Mouse (Mus musculus) kidney, postnatal 0 days (tissue): Measurements from ENCODE around the gene Neu1. TPM values are rescaled to one million over a fixed set of nuclear protein-coding genes. Genes with fewer than 3 reads are reported as not detected.
A peak's percentile ranks its signal among the peaks of the same experiment; 100 is the strongest.
"Not testable (repeated sequence)": the region's sequence is repeated elsewhere in the genome, so short reads cannot be mapped to it uniquely, and the experiment has no call there.

Source experiments
- ATAC-seq: fragments of 200-750 bp; cut with Nextera tagmentation; replicated peaks from 2 replicates; pipeline ENCODE4 v1.8.0; 2017; ENCODE audit warnings: low read depth, moderate number of reproducible peaks, moderate TSS enrichment, moderate library complexity; ENCODE audit not compliant: low FRiP score
- DNase-seq: peaks from one replicate; pipeline ENCODE4 v3.0.0-alpha.2; 2016; ENCODE audit warnings: low spot score
- H3K27ac ChIP-seq: fragments of 300-500 bp; sonication (generic); 2 replicates; pipeline ENCODE4 v1.5.1; 2014; ENCODE audit warnings: mild to moderate bottlenecking
- H3K27me3 ChIP-seq: fragments of 300-500 bp; sonication (generic); 2 replicates; pipeline ENCODE4 v1.6.1; 2014; ENCODE audit warnings: low read length, mixed read lengths; ENCODE audit not compliant: insufficient read depth
- H3K36me3 ChIP-seq: fragments of 300-500 bp; sonication (generic); 2 replicates; pipeline ENCODE4 v1.6.1; 2014; ENCODE audit warnings: low read length, mixed read lengths; ENCODE audit not compliant: insufficient read depth
- H3K4me1 ChIP-seq: fragments of 300-500 bp; sonication (generic); replicated peaks from 2 replicates; pipeline ENCODE4 v1.6.1; 2014; ENCODE audit warnings: antibody characterized with exemption, low read length, mixed read lengths; ENCODE audit not compliant: insufficient read depth
- H3K4me2 ChIP-seq: fragments of 300-500 bp; sonication (generic); 2 replicates; pipeline ENCODE4 v1.6.1; 2014; ENCODE audit warnings: mild to moderate bottlenecking, low read length, moderate library complexity, mixed read lengths
- H3K4me3 ChIP-seq: fragments of 300-500 bp; sonication (generic); replicated peaks from 2 replicates; pipeline ENCODE4 v1.5.1; 2014; ENCODE audit warnings: low read depth, low read length
- H3K9ac ChIP-seq: fragments of 300-500 bp; sonication (generic); 2 replicates; pipeline ENCODE4 v1.6.1; 2014; ENCODE audit warnings: low read depth, low read length
- H3K9me3 ChIP-seq: fragments of 300-500 bp; sonication (generic); replicated peaks from 2 replicates; pipeline ENCODE4 v1.6.1; 2016; ENCODE audit warnings: low read length, inconsistent platforms, mixed read lengths
- CTCF ChIP-seq: IDR thresholded peaks from 2 replicates; pipeline ENCODE4 v1.5.1; 2016; ENCODE audit warnings: antibody characterized with exemption, low read depth, mild to moderate bottlenecking, moderate library complexity
- WGBS: fragments of 180-500 bp; shearing (Covaris S2); extraction: QIAGEN DNeasy Blood & Tissue Kit; methylation state at CpG from one replicate; pipeline ENCODE4 v1.1.7; 2014; 5-methylcytosine and 5-hydroxymethylcytosine counted together
- polyA plus RNA-seq: library from polyadenylated mRNA; unstranded; fragments of >200 nt; fragmentation: Nextera tagmentation; extraction: Ambion mirVana; gene quantifications from 2 replicates; pipeline ENCODE4 v1.2.1, GENCODE M21; 2015

Neu1 gene
- polyA plus RNA-seq, 1 experiment from 2014 or later = 92.0 TPM

DNA sequence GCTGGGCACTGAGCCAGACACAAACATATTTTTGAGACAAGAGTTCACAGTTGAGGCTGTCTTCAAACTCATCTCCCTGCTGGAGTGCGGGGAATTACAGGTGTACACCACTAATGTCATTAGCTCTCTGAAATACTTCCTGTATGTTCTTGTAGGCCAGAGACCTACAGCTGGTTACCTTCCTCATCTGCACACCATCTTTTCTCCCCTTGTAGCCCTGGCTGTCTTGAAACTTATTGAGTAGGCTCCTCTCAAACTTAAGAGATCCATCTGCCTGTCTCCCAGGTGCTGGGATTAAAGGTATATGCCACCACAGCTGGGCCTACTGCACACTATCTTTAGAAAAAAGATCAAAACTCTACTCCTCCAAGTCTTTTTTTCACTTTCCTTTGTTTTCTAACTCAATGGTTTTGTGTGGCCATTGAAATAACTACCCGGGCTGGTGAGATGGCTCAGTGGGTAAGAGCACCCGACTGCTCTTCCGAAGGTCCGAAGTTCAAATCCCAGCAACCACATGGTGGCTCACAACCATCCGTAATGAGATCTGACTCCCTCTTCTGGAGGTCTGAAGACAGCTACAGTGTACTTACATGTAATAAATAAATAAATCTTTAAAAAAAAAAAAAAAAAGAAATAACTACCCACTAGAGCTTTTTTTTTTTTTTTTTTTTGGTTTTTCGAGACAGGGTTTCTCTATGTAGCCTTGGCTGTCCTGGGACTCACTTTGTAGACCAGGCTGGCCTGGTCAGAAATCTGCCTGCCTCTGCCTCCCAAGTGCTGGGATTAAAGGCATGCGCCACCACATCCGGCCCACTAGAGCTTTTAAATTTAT is 17.9 kb downstream of the Neu1 start:
- ATAC-seq, H3K4me3 ChIP-seq, H3K9me3 ChIP-seq, DNase-seq, H3K9ac ChIP-seq, H3K27me3 ChIP-seq, H3K4me1 ChIP-seq, H3K4me2 ChIP-seq: not testable (repeated sequence)
- Histone ChIP-seq H3K36me3 (peaks cover 14% of the 10 kb centered on the region), H3K27ac (peak overlapping the region; percentile 25; the same call in 1 of the 2 replicates)
- WGBS = 57% methylated on average over 9 of the region's 9 CpGs
- 0 out of 2 replicates have a peak, but pooled peaks have one; percentile 21 for TF ChIP-seq CTCF

DNA sequence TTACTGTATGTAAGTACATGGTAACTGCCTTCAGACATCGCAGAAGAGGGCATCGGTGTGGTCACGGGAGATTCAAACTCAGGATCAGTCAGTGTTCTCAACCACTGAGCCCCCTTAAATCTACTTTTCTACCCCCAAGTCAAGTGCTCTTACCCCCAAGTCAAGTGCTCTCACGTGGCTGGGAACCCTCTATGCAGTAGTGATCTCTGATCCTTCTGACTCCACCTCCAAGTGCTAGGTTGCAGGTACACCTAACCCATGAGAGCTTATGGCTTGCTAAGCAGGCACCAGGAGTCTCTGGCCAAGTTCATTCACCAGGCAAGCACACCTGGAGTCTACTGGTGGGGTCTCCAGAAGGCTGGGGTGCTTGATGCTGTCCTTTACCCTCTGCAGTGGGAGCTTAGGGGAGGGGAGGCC is 18.5 kb downstream of the Neu1 start:
- Histone ChIP-seq H3K4me1 (0 out of 2 replicates have a peak, but pooled peaks cover 4% of the 10 kb centered on the region), H3K9ac (no peak overlapping the region), H3K9me3 (no peaks in the 10 kb centered on the region), H3K27me3 (no peaks in the 10 kb centered on the region), H3K4me3 (no peak overlapping the region), H3K27ac (0 out of 2 replicates have a peak overlapping the region, but pooled peaks have one; percentile 1), H3K4me2 (no peak overlapping the region), H3K36me3 (peaks cover 14% of the 10 kb centered on the region)
- no peak for TF ChIP-seq CTCF
- 50% methylated on average over 4 of the region's 4 CpGs for WGBS
- DNase-seq (no peak), ATAC-seq (no peak)

DNA sequence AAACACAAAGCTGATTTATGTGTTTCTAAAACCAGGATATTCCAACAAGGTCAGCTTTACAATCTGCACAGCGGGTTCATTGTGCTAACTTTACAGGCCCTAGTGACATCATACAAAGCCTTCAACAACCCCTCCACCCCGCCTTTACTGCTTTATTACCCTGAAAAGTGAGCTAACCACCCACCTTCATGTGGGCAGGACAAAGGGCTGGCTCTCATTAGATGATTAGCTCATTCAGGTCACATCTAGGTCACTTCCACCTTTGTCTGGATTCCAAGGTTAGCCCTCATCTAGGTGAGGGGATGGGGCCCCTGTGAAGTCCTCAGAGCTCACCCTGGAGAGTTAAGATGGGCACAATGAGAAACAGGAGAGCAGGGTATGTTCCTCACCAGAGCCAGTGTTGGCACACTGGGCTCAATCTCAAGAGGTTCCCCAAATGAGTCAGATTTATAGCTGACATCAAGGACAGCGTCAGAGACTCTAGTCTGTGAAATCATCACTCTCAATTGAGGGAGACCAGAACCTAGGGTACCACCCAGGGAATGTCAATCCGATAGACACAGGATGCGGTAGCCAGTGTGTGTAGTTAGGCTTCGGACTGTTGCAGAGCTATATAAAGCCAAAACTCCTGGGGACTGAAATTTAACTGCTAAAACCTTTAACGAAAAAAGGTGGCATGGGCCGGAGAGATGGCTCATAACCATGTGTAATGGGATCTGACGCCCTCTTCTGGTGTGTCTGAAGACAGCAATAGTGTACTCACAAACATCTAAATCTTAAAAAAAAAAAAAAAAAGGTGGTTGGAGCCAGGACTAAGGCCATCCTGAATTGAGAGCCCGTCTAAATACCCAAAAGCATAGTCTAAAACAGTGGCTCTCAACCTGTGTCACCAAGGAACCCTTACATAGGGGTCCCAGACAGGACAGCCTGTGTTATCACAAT is 19.7 kb downstream of the Neu1 start:
- peak overlapping the region; percentile 91 for H3K4me3 ChIP-seq
- no peak for DNase-seq

DNA sequence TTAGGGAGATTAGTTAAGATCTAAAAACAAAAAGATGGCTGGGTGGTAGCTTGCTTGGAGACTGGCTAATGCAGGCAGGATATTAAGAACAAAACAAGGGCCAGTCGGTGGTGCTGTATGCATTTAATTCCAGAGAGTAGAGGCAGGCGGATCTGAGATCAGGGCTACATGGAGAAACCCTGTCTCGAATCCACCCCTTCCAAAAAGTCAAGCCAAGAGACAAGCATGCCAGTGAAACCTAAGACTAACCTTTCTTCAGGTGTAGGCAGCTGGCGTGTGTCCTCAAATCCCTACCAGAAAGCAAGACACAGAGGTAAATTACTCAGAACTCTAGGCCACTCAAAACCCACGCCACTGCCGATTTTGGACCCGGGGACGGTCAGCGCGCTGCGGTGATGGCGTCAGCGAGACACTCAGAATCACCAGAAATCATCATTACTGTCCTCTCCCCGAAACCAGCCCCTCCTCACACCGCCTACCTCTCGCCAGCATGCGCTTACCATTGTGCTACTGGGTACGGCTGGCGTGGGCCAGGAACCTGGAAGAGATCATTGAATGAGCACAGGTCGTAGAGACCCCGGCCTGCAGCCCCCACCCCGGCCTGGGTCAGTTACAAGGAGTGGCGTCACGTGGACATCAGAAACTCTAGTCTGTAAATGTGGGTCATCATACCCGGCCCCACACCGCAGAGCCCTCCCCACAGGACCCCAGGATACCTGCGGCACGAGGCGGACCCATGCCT is 20.8 kb downstream of the Neu1 start:
- H3K36me3 ChIP-seq = peaks cover 14% of the 10 kb centered on the region
- WGBS = under 1% methylated on average over 29 of the region's 29 CpGs
- peak overlapping the region; percentile 84 for H3K9ac ChIP-seq
- H3K9me3 ChIP-seq = no peaks in the 10 kb centered on the region
- DNase-seq (no peak), ATAC-seq (no peak)
- peak overlapping the region; percentile 62 for H3K4me2 ChIP-seq
- peak overlapping the region; percentile 87 for H3K27ac ChIP-seq
- no peaks in the 10 kb centered on the region for H3K27me3 ChIP-seq
- TF ChIP-seq CTCF = no peak
- H3K4me1 ChIP-seq = 0 out of 2 replicates have a peak, but pooled peaks cover 4% of the 10 kb centered on the region
- H3K4me3 ChIP-seq = peak overlapping the region; percentile 91

More for the DNA sequence above, 19.7 kb downstream of the Neu1 start:
- Histone ChIP-seq H3K9me3 (no peaks in the 10 kb centered on the region), H3K9ac (peak overlapping the region; percentile 84), H3K4me2 (peak overlapping the region; percentile 62), H3K4me1 (0 out of 2 replicates have a peak, but pooled peaks cover 4% of the 10 kb centered on the region), H3K27me3 (no peaks in the 10 kb centered on the region), H3K36me3 (peaks cover 14% of the 10 kb centered on the region), H3K27ac (peak overlapping the region; percentile 87)
- 17% methylated on average over 10 of the region's 10 CpGs for WGBS
- ATAC-seq = no peak
- TF ChIP-seq CTCF = peak; percentile 48

DNA sequence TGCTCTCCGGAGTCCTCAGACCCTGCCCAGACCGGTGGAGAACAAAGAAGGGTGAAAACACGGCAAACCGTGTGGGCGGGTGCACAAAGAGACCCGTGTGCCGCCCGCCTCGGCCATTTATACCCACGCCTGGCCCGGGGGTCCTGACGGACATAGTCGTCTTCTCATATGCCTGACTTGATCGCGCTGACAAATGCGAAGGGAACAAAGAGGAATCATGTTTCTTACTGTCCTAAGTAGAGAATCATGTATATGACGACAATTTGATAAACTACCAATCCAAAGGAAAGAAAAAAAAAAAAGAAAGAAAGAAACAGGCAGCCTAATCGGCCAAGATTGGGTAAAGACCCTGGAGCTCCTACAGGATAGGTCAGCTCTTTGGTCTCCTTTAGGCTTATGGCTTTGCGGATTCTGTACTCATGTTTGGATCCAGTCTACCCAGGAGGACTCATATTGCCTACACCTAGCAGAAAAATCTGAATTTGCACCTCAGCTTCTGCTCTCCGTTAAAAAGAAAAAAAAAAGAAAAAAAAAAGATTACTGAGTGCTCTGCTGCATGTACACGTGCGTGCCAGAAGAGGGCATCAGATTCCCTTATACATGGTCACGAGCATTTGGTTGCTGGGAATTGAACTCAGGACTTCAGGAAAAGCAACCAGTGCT is 21.5 kb downstream of the Neu1 start:
- Histone ChIP-seq H3K9me3 (no peaks in the 10 kb centered on the region), H3K4me3 (peak overlapping the region; percentile 91), H3K36me3 (peaks cover 14% of the 10 kb centered on the region), H3K27ac (peak overlapping the region; percentile 87), H3K9ac (peak overlapping the region; percentile 84), H3K4me1 (0 out of 2 replicates have a peak, but pooled peaks cover 4% of the 10 kb centered on the region), H3K4me2 (peak overlapping the region; percentile 62), H3K27me3 (no peaks in the 10 kb centered on the region)
- TF ChIP-seq CTCF = peak; percentile 78
- peak; percentile 92 for DNase-seq
- 1% methylated on average over 23 of the region's 23 CpGs for WGBS
- ATAC-seq = peak; percentile 65
